Mouse (Mus musculus) thymus, adult 2 months (tissue): ENCODE measurements at regions not wholly inside any gene's neighbourhood (a gene's known extent, or its start where the extent isn't known, plus 50 kb on each side); places are given as distances from the start of the nearest gene placed in this dataset.

Source experiments
- DNase-seq: peaks from one replicate; pipeline ENCODE4 v3.0.0; 2021
- H3K27ac ChIP-seq: fragments of 200-500 bp; 2 replicates; pipeline ENCODE4 v1.5.1; 2012; ENCODE audit warnings: low read length, control low read depth; ENCODE audit not compliant: control insufficient read depth, insufficient read depth
- H3K27me3 ChIP-seq: fragments of 200-500 bp; 2 replicates; pipeline ENCODE4 v1.6.1; 2012; ENCODE audit warnings: mild to moderate bottlenecking, low read length, moderate library complexity, mixed read lengths; ENCODE audit not compliant: control insufficient read depth, insufficient read depth
- H3K36me3 ChIP-seq: fragments of 200-500 bp; 2 replicates; pipeline ENCODE4 v1.6.1; 2012; ENCODE audit warnings: mild to moderate bottlenecking, low read length, moderate library complexity; ENCODE audit not compliant: control insufficient read depth, insufficient read depth
- H3K4me1 ChIP-seq: fragments of 200-500 bp; replicated peaks from 2 replicates; pipeline ENCODE4 v1.6.1; 2012; ENCODE audit warnings: low read length; ENCODE audit not compliant: control insufficient read depth, insufficient read depth
- H3K4me3 ChIP-seq: fragments of 200-500 bp; 2 replicates; pipeline ENCODE4 v1.5.1; 2012; ENCODE audit warnings: mild to moderate bottlenecking, low read length, control low read depth, moderate library complexity; ENCODE audit not compliant: control insufficient read depth, insufficient read depth
- CTCF ChIP-seq: fragments of 200-500 bp; IDR thresholded peaks from 2 replicates; pipeline ENCODE4 v1.5.1; 2012; ENCODE audit warnings: mild to moderate bottlenecking, control low read depth, low read length, moderate library complexity, borderline replicate concordance; ENCODE audit not compliant: control insufficient read depth, poor library complexity, insufficient read depth; ENCODE audit errors: extremely low read depth
- POLR2A ChIP-seq: fragments of 200-500 bp; IDR thresholded peaks from 2 replicates; pipeline ENCODE4 v1.6.1; 2012; ENCODE audit warnings: mild to moderate bottlenecking, low read length, control low read depth, moderate library complexity; ENCODE audit not compliant: control insufficient read depth, poor library complexity, insufficient read depth; ENCODE audit errors: extremely low read depth
- WGBS: fragments of 180-500 bp; shearing (Covaris S2); methylation state at CpG from one replicate; pipeline ENCODE4 v1.1.7; 2018; 5-methylcytosine and 5-hydroxymethylcytosine counted together

- H3K4me3 ChIP-seq, result no peak overlapping the region
- WGBS, result 91% methylated on average over 4 of the region's 4 CpGs
- no peak for DNase-seq
- peaks cover 10% of the 10 kb centered on the region for H3K4me1 ChIP-seq
- no peak overlapping the region for H3K27ac ChIP-seq
- no peaks in the 10 kb centered on the region for H3K36me3 ChIP-seq
- no peak for TF ChIP-seq CTCF
- TF ChIP-seq POLR2A, result no peak
- H3K27me3 ChIP-seq, result no peaks in the 10 kb centered on the region
Measured at GRCm38 (mm10) chr12:16381026-16381425, 229.7 kb downstream of the Lpin1 start.

GRCm38 (mm10) chr12:16380346-16380745, 230.4 kb downstream of the Lpin1 start:
- no peaks in the 10 kb centered on the region for H3K27me3 ChIP-seq
- TF ChIP-seq POLR2A, result no peak
- TF ChIP-seq CTCF, result no peak
- 74% methylated on average over 2 of the region's 2 CpGs for WGBS
- peaks cover 10% of the 10 kb centered on the region for H3K4me1 ChIP-seq
- H3K36me3 ChIP-seq, result no peaks in the 10 kb centered on the region
- no peak overlapping the region for H3K27ac ChIP-seq
- DNase-seq, result no peak
- no peak overlapping the region for H3K4me3 ChIP-seq

GRCm38 (mm10) chr12:16379415-16379814, 231.4 kb downstream of the Lpin1 start:
- WGBS, result 90% methylated on average over 2 of the region's 2 CpGs
- no peak for DNase-seq

GRCm38 (mm10) chr12:16378501-16378900, 232.3 kb downstream of the Lpin1 start:
- 93% methylated on average over 3 of the region's 3 CpGs for WGBS
- Histone ChIP-seq H3K36me3 (no peaks in the 10 kb centered on the region), H3K4me3 (no peak overlapping the region), H3K27me3 (no peaks in the 10 kb centered on the region), H3K27ac (no peak overlapping the region), H3K4me1 (peaks cover 5% of the 10 kb centered on the region)
- no peak for DNase-seq
- TF ChIP-seq POLR2A (no peak), CTCF (no peak)

More at GRCm38 (mm10) chr12:16379415-16379814, 231.4 kb downstream of the Lpin1 start:
- no peak overlapping the region for H3K27ac ChIP-seq
- H3K27me3 ChIP-seq, result no peaks in the 10 kb centered on the region
- no peak for TF ChIP-seq POLR2A
- TF ChIP-seq CTCF, result no peak
- H3K4me3 ChIP-seq, result no peak overlapping the region
- no peaks in the 10 kb centered on the region for H3K36me3 ChIP-seq
- peaks cover 10% of the 10 kb centered on the region for H3K4me1 ChIP-seq

GRCm38 (mm10) chr12:16374331-16374996, 236.3 kb downstream of the Lpin1 start:
- Histone ChIP-seq H3K4me3 (no peak overlapping the region), H3K27me3 (no peaks in the 10 kb centered on the region), H3K27ac (no peak overlapping the region), H3K36me3 (no peaks in the 10 kb centered on the region), H3K4me1 (no peaks in the 10 kb centered on the region)
- TF ChIP-seq CTCF (no peak), POLR2A (no peak)
- DNase-seq, result no peak
- WGBS, result 85% methylated on average over 4 of the region's 4 CpGs

- Histone ChIP-seq H3K27ac (no peak overlapping the region), H3K27me3 (no peaks in the 10 kb centered on the region), H3K4me3 (no peak overlapping the region), H3K36me3 (no peaks in the 10 kb centered on the region), H3K4me1 (no peaks in the 10 kb centered on the region)
- DNase-seq, result no peak
- WGBS, result 80% methylated on average over 7 of the region's 7 CpGs
- TF ChIP-seq POLR2A, result no peak
- no peak for TF ChIP-seq CTCF
Measured at GRCm38 (mm10) chr12:16370061-16370460, 240.7 kb downstream of the Lpin1 start.

GRCm38 (mm10) chr12:16362341-16362740, 248.4 kb downstream of the Lpin1 start:
- Histone ChIP-seq H3K4me1 (no peaks in the 10 kb centered on the region), H3K4me3 (no peak overlapping the region), H3K36me3 (no peaks in the 10 kb centered on the region), H3K27ac (no peak overlapping the region), H3K27me3 (no peaks in the 10 kb centered on the region)
- TF ChIP-seq CTCF (no peak), POLR2A (no peak)
- DNase-seq, result no peak
